Mouse (Mus musculus): ENCODE measurements at regions not wholly inside any gene's neighbourhood (a gene's known extent, or its start where the extent isn't known, plus 50 kb on each side); places are given as distances from the start of the nearest gene placed in this dataset.

DNA sequence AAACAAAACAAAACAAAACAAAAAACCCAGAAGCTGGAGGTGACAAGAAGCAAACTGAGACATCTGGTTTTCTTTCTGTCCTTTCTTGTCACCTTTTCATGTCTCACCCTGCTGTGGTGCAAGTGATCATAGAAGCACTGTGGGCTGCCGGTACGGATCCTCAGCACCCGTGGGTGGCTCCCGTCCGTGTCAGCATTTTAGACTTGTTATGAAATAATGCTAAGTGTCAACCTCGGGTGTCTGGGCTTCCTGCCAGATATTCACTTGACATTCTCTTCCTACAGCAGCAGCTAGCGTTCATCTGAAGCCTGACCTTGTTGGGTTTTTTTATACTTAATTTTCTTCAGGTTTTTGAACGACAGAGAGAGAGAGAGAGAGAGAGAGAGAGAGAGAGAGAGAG is 404.7 kb downstream of the Pla2g4a start:
- DNase-seq = peak; percentile 49

DNA sequence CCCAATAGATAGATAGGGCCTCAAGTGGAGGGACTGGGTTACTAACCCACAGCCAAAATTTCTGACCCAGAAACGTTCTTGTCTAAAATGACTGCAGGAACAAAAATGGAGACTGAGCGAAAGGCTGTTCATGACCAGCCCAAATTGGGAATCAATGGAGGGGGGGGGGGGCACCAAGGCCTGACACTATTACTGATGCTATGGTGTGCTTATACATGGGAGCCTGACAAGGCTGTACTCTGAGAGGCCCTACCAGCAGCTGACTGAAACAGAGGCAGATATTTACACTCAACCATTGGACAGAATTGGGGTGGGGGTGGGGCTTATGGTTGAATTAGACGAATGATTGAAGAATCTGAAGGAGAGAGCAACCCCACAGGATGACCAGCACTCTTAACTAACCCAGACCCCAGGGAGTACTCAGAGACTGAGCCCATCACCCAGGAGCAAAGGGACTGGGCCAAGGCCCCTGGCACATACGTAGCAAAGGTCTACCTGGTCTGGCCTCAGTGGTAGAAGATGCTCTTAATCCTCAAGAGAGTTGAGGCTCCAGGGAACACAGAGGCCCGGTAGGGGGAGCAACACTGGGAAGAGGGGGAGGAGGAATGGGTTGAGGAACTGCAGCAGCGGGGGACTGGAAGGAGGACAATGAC is 405.6 kb downstream of the Pla2g4a start:
- no peak for DNase-seq

DNA sequence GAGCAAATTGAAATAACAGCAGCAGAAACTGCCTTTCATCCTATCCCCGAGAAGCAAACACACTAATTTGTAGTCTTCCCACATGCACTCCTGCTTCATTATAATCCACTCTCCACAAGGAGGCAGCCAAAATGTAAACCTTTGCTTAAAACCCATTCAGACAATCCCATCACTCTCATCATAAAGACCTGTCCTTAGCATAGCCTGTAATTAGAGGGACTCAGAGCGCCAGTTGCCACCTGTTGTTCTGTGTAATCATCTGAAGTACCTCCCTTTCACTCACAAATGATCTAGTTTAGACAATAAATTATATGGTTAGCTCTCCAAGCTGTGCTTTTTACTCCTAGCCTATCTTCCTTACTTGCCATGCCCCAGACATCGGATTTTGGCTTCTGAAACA is 415.0 kb downstream of the Pla2g4a start:
- no peak for DNase-seq

DNA sequence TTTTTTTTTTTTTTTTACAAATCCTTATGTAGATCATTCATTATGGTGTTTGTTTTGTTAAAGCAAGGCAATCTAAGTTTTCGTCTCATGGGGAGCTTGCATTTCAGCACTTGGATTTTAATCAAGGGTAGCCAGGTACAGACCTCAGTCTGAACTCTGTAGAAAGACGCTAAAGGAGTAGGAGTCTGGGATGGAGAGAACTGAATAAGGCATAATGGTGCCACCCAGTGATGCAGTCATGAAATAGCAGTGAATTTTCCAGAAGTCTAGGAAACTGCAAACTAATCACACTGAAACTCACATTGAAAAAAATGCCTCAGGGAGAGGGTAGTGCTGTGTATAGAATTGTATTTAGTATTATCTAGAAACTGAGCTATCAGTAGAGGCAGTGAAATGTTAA is 419.7 kb downstream of the Pla2g4a start:
- no peak for DNase-seq

DNA sequence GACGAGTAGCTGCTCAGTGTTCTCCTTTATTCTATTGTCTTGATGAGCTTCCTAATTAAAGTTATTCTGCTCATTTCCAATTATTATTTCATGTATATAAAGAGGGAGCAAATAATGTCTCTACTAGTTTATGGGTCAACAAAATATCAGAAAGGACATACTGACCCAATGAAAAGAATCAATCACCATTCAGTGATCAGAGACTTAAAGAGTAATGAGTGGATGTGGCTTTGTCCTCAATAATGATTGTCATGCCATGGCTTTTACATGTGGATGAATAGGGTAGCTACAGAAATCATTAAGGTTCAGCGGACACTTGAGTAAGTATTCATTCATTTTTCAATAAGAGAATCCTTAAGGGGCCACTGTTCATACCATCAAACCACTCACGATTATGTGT is 427.4 kb downstream of the Pla2g4a start:
- DNase-seq = no peak
